Comparison of ENCODE assay signal across 17 mouse cellular contexts in genomic region chr12:8295307-8295913, GRCm38 (mm10). TPM values are rescaled to one million over a fixed set of nuclear protein-coding genes. Genes with fewer than 3 reads are reported as not detected.
DNase-seq lines count a peak whose midpoint lies in the region; ATAC-seq and TF ChIP-seq lines count a peak whose summit lies in the region.
"Had no signal": no experiment of that assay in that cellular context is flagged by ENCODE, and none has a peak within 500 bp of the region (broad histone marks: within the 10 kb centered on the region; RNA-seq: fewer than 3 reads in every experiment).

No protein-coding gene starts in this region.

- no peak for ATAC-seq in kidney, embryonic 16.5 days (ENCODE audit: low FRiP score, low TSS enrichment)
- peak; percentile 81 to 83 for ATAC-seq in hematopoietic stem cell, adult 5-6 weeks (replicated peaks in 1 of 2; ENCODE audit: insufficient read depth in 1 of 2, low FRiP score in 2 of 2, low TSS enrichment in 1 of 2, low read depth in 1 of 2, poor library complexity in 2 of 2, severe bottlenecking in 2 of 2)
- no peak for ATAC-seq in midbrain, embryonic 13.5 days
- ATAC-seq: Patski had no signal

- H3K9me3 ChIP-seq in kidney, embryonic 16.5 days (ENCODE audit: low read length) = no peaks in the 10 kb centered on the region
- no peaks in the 10 kb centered on the region for H3K9me3 ChIP-seq in midbrain, embryonic 13.5 days
- H3K9me3 ChIP-seq: heart, embryonic 12.5 days; hindbrain, embryonic 10.5 days; limb, embryonic 13.5 days; liver, embryonic 15.5 days; midbrain, embryonic 12.5 days had no signal

- no peak overlapping the region for H3K9ac ChIP-seq in kidney, embryonic 16.5 days (replicated peaks; ENCODE audit: low read length)
- no peak overlapping the region for H3K9ac ChIP-seq in midbrain, embryonic 13.5 days (replicated peaks)
- H3K9ac ChIP-seq: heart, embryonic 12.5 days; limb, embryonic 13.5 days; liver, embryonic 15.5 days; midbrain, embryonic 12.5 days had no signal

- peak; percentile 61 for DNase-seq in kidney, postnatal 10 days
- peak; percentile 73 for DNase-seq in 3134 (ENCODE audit: extremely low read depth, insufficient read length, low spot score)
- DNase-seq in frontal cortex, postnatal 36 days (ENCODE audit: low spot score in 2 of 2) = no peak
- DNase-seq: cerebellum, postnatal 14 days; gastrocnemius, postnatal 36 days; right cerebral cortex, postnatal 25 days had no signal

- H3K27me3 ChIP-seq in kidney, embryonic 16.5 days (ENCODE audit: insufficient read depth, low read length) = peaks cover 50% of the 10 kb centered on the region
- H3K27me3 ChIP-seq in C2C12 (ENCODE audit: control insufficient read depth, insufficient read depth, insufficient read length) = no peaks in the 10 kb centered on the region
- H3K27me3 ChIP-seq in midbrain, embryonic 13.5 days = peaks cover 70% of the 10 kb centered on the region

- H3ac ChIP-seq in C2C12 (ENCODE audit: control insufficient read depth, insufficient read length, low read depth) = no peak overlapping the region

- no peaks in the 10 kb centered on the region; the same call in 1 of the 2 replicates for H3K4me1 ChIP-seq in kidney, embryonic 16.5 days (ENCODE audit: insufficient read depth, low read length)
- peaks cover 38% of the 10 kb centered on the region for H3K4me1 ChIP-seq in midbrain, embryonic 13.5 days (replicated peaks)

- no peaks in the 10 kb centered on the region for H3K79me3 ChIP-seq in C2C12 (ENCODE audit: low read depth)

- H3K4me3 ChIP-seq in kidney, embryonic 16.5 days (ENCODE audit: low read length) = no peak overlapping the region
- H3K4me3 ChIP-seq in C2C12 (ENCODE audit: insufficient read depth, poor library complexity, severe bottlenecking) = no peak overlapping the region
- no peak overlapping the region for H3K4me3 ChIP-seq in midbrain, embryonic 13.5 days (replicated peaks)
- H3K4me3 ChIP-seq: heart, embryonic 12.5 days; hindbrain, embryonic 10.5 days; limb, embryonic 13.5 days; liver, embryonic 15.5 days; midbrain, embryonic 12.5 days had no signal

- H3K36me3 ChIP-seq in kidney, embryonic 16.5 days (ENCODE audit: insufficient read depth, low read length) = no peaks in the 10 kb centered on the region
- no peaks in the 10 kb centered on the region for H3K36me3 ChIP-seq in C2C12 (ENCODE audit: control insufficient read depth, insufficient read depth)
- no peaks in the 10 kb centered on the region for H3K36me3 ChIP-seq in midbrain, embryonic 13.5 days
- H3K36me3 ChIP-seq: heart, embryonic 12.5 days; hindbrain, embryonic 10.5 days; limb, embryonic 13.5 days; liver, embryonic 15.5 days; midbrain, embryonic 12.5 days had no signal

- H3K79me2 ChIP-seq in C2C12 (ENCODE audit: control insufficient read depth, insufficient read depth) = no peaks in the 10 kb centered on the region

- H3K4me2 ChIP-seq in kidney, embryonic 16.5 days (replicated peaks; ENCODE audit: low read depth, low read length) = no peak overlapping the region
- no peak overlapping the region for H3K4me2 ChIP-seq in midbrain, embryonic 13.5 days (replicated peaks)
- H3K4me2 ChIP-seq: heart, embryonic 12.5 days; limb, embryonic 13.5 days; liver, embryonic 15.5 days; midbrain, embryonic 12.5 days had no signal

- no peak for TF ChIP-seq CTCF in C2C12 (IDR thresholded peaks at IDR 0.05; ENCODE audit: control insufficient read depth, insufficient read depth, insufficient read length)

- 35% methylated on average over 6 of the region's 6 CpGs for WGBS in kidney, embryonic 16.5 days
- 60% methylated on average over 6 of the region's 6 CpGs for WGBS in midbrain, embryonic 13.5 days

- H3K27ac ChIP-seq in kidney, embryonic 16.5 days (ENCODE audit: low read length) = no peak overlapping the region
- no peak overlapping the region for H3K27ac ChIP-seq in midbrain, embryonic 13.5 days
- H3K27ac ChIP-seq: hindbrain, embryonic 10.5 days; limb, embryonic 13.5 days; liver, embryonic 15.5 days; midbrain, embryonic 12.5 days had no signal

TF ChIP-seq in C2C12, 6 proteins besides CTCF, POLR2A, EP300 and RAD21:
- TF ChIP-seq USF1 (IDR thresholded peaks at IDR 0.05; ENCODE audit: low read depth) (no peak), MAX (IDR thresholded peaks at IDR 0.05) (peak; percentile 75), MYOD1 (IDR thresholded peaks at IDR 0.05; ENCODE audit: control insufficient read depth, insufficient read length, low read depth) (peak; percentile 77)

RNA-seq across cellular contexts. Expression of gene Gdf7, which starts 6.3 kb away (rescaled TPM):
- polyA plus RNA-seq in kidney, embryonic 16.5 days (2015; fragmentation: Nextera tagmentation; extraction: Ambion mirVana) = 1.0 and 1.1 TPM in 2 replicates
- 0.09 TPM for polyA plus RNA-seq in C2C12 (2012; fragmentation: generic; extraction: Trizol)
- not detected in 2 replicates for total RNA-seq in hematopoietic stem cell, adult 5-6 weeks (2017)
- polyA plus RNA-seq in midbrain, embryonic 13.5 days (2015; fragmentation: Nextera tagmentation; extraction: Ambion mirVana) = 0.43 and 0.58 TPM in 2 replicates
- total RNA-seq: gastrocnemius, postnatal 36 days had no signal
- polyA plus RNA-seq: intestine, embryonic 14.5 days; liver, embryonic 15.5 days; Patski had no signal

RNA-seq across cellular contexts. Expression of gene Hs1bp3, which starts 17.8 kb away (rescaled TPM):
- polyA plus RNA-seq in kidney, embryonic 16.5 days (2015; fragmentation: Nextera tagmentation; extraction: Ambion mirVana) = 20.0 and 20.8 TPM in 2 replicates
- 21.8 TPM for polyA plus RNA-seq in C2C12 (2012; fragmentation: generic; extraction: Trizol)
- total RNA-seq in hematopoietic stem cell, adult 5-6 weeks (2017) = 7.7 and 10.5 TPM in 2 replicates
- polyA plus RNA-seq in midbrain, embryonic 13.5 days (2015; fragmentation: Nextera tagmentation; extraction: Ambion mirVana) = 7.7 and 9.0 TPM in 2 replicates

Comparison
In these comparisons a context has a peak if more than half of its experiments do, and no peak if none do; other contexts are left out.
1. DNase-seq: peak in kidney, postnatal 10 days (single experiment) and 3134 (single experiment); none in frontal cortex, postnatal 36 days (0 of 2).
2. ATAC-seq: peak in hematopoietic stem cell, adult 5-6 weeks (2 of 2); none in kidney, embryonic 16.5 days (single experiment) and midbrain, embryonic 13.5 days (single experiment).